ENCODE assay signal across 8 mouse cellular contexts in genomic region chr7:65486259-65486681, GRCm38 (mm10). TPM values are rescaled to one million over a fixed set of nuclear protein-coding genes. Genes with fewer than 3 reads are reported as not detected.
DNase-seq lines count a peak whose midpoint lies in the region; ATAC-seq lines count a peak whose summit lies in the region.

No protein-coding gene starts in this region.

- H3K27me3 ChIP-seq in heart, embryonic 12.5 days (replicated peaks): no peaks in the 10 kb centered on the region
- no peaks in the 10 kb centered on the region; the same call in 1 of the 2 replicates for H3K27me3 ChIP-seq in kidney, embryonic 16.5 days (ENCODE audit: insufficient read depth, low read length)
- no peaks in the 10 kb centered on the region for H3K27me3 ChIP-seq in stomach, embryonic 16.5 days (ENCODE audit: control insufficient read depth, insufficient read depth, low read length)

- H3K4me1 ChIP-seq in heart, embryonic 12.5 days (replicated peaks): peaks cover 26% of the 10 kb centered on the region
- H3K4me1 ChIP-seq in kidney, embryonic 16.5 days (ENCODE audit: insufficient read depth, low read length): peaks cover 22% of the 10 kb centered on the region
- H3K4me1 ChIP-seq in stomach, embryonic 16.5 days (ENCODE audit: control insufficient read depth, insufficient read depth, low read length): no peaks in the 10 kb centered on the region

- peak; percentile 74 for ATAC-seq in heart, embryonic 12.5 days (ENCODE audit: insufficient number of reproducible peaks, low FRiP score)
- peak; percentile 83; the same call in 1 of the 2 replicates for ATAC-seq in kidney, embryonic 16.5 days (ENCODE audit: low FRiP score, low TSS enrichment)
- peak; percentile 67 for ATAC-seq in stomach, embryonic 16.5 days (ENCODE audit: insufficient read depth, low FRiP score)

- peak overlapping the region; percentile 73 for H3K4me2 ChIP-seq in heart, embryonic 12.5 days
- H3K4me2 ChIP-seq in kidney, embryonic 16.5 days (replicated peaks; ENCODE audit: low read depth, low read length): peak overlapping the region; percentile 53
- H3K4me2 ChIP-seq in stomach, embryonic 16.5 days (ENCODE audit: low read depth, low read length): peak overlapping the region; percentile 37

- H3K4me3 ChIP-seq in heart, embryonic 12.5 days: peak overlapping the region; percentile 43
- peak overlapping the region; percentile 24 for H3K4me3 ChIP-seq in kidney, embryonic 16.5 days (ENCODE audit: low read length)
- peak overlapping the region; percentile 19 for H3K4me3 ChIP-seq in stomach, embryonic 16.5 days (replicated peaks; ENCODE audit: low read length)

- H3K27ac ChIP-seq in heart, embryonic 12.5 days (ENCODE audit: poor library complexity, severe bottlenecking): peak overlapping the region; percentile 3; the same call in 1 of the 2 replicates
- no peak overlapping the region for H3K27ac ChIP-seq in kidney, embryonic 16.5 days (ENCODE audit: low read length)
- no peak overlapping the region for H3K27ac ChIP-seq in stomach, embryonic 16.5 days (ENCODE audit: low read length)

- WGBS in heart, embryonic 12.5 days: 1% methylated on average over 13 of the region's 13 CpGs
- 2% methylated on average over 13 of the region's 13 CpGs for WGBS in kidney, embryonic 16.5 days
- WGBS in stomach, embryonic 16.5 days: 7% methylated on average over 13 of the region's 13 CpGs

- H3K36me3 ChIP-seq in heart, embryonic 12.5 days: no peaks in the 10 kb centered on the region
- no peaks in the 10 kb centered on the region for H3K36me3 ChIP-seq in kidney, embryonic 16.5 days (ENCODE audit: insufficient read depth, low read length)
- no peaks in the 10 kb centered on the region for H3K36me3 ChIP-seq in stomach, embryonic 16.5 days (ENCODE audit: control insufficient read depth, insufficient read depth, low read length)

- no peaks in the 10 kb centered on the region for H3K9me3 ChIP-seq in heart, embryonic 12.5 days (replicated peaks)
- H3K9me3 ChIP-seq in kidney, embryonic 16.5 days (ENCODE audit: low read length): no peaks in the 10 kb centered on the region
- H3K9me3 ChIP-seq in stomach, embryonic 16.5 days (replicated peaks; ENCODE audit: control insufficient read depth, low read length): no peaks in the 10 kb centered on the region

- peak; percentile 39 to 67 for DNase-seq in adrenal gland, adult (ENCODE audit: inconsistent age in 2 of 2, low spot score in 1 of 2)
- no peak for DNase-seq in adrenal gland, adult 8-10 months
- DNase-seq in embryo, embryonic 10 days (ENCODE audit: low spot score): peak; percentile 43
- DNase-seq in lung, postnatal 14 days: peak; percentile 49
- no peak for DNase-seq in layer of hippocampus, adult 18-20 months (ENCODE audit: low spot score in 2 of 2)

- H3K9ac ChIP-seq in heart, embryonic 12.5 days: peak overlapping the region; percentile 15
- H3K9ac ChIP-seq in kidney, embryonic 16.5 days (replicated peaks; ENCODE audit: low read length): peak overlapping the region; percentile 47; the same call in 1 of the 2 replicates
- H3K9ac ChIP-seq in stomach, embryonic 16.5 days (ENCODE audit: low read length): peak overlapping the region; percentile 32

RNA-seq across cellular contexts. Expression of gene Tjp1, which starts 41.3 kb away (rescaled TPM):
- 100 to 1,000 TPM in 2 of 4 experiments, 10 to 100 TPM in 2; 93.8 to 132 (median 112) TPM for total RNA-seq in adrenal gland, adult 8-10 months (2022)
- 35.5 and 41.4 TPM in 2 replicates for polyA plus RNA-seq in heart, embryonic 12.5 days (2016; fragmentation: Nextera tagmentation; extraction: Ambion mirVana)
- 29.1 and 29.9 TPM in 2 replicates for polyA plus RNA-seq in kidney, embryonic 16.5 days (2015; fragmentation: Nextera tagmentation; extraction: Ambion mirVana)
- polyA plus RNA-seq in stomach, embryonic 16.5 days (2015; fragmentation: Nextera tagmentation; extraction: Ambion mirVana): 21.1 and 22.1 TPM in 2 replicates
- 100 to 1,000 TPM; 128 to 151 TPM for total RNA-seq in layer of hippocampus, adult 18-20 months (2021)

Comparison
In these comparisons a context has a peak if more than half of its experiments do, and no peak if none do; other contexts are left out.
1. DNase-seq: peak in adrenal gland, adult (2 of 2), embryo, embryonic 10 days (single experiment) and lung, postnatal 14 days (single experiment); none in adrenal gland, adult 8-10 months (single experiment) and layer of hippocampus, adult 18-20 months (0 of 2).
2. Peak in every context shown above with its lines, with median percentiles within 50 percentile points of each other: ATAC-seq, H3K4me2 ChIP-seq, H3K4me3 ChIP-seq and H3K9ac ChIP-seq.